Mouse (Mus musculus): ENCODE measurements at regions not wholly inside any gene's neighbourhood (a gene's known extent, or its start where the extent isn't known, plus 50 kb on each side); places are given as distances from the start of the nearest gene placed in this dataset.

- Histone ChIP-seq H3K4me1 (ENCODE audit: control insufficient read depth in 1 of 2, insufficient read depth in 2 of 2) (no peaks in the 10 kb centered on the region), H3K79me2 (replicated peaks; ENCODE audit: control insufficient read depth, extremely low read depth, insufficient read depth, poor library complexity, severe bottlenecking) (no peaks in the 10 kb centered on the region), H3K27me3 (replicated peaks) (no peaks in the 10 kb centered on the region), H3K4me3 (replicated peaks in 1 of 3; ENCODE audit: low read depth in 2 of 3, low read length in 2 of 3, poor library complexity in 1 of 3) (no peak overlapping the region), H3K9me3 (replicated peaks; ENCODE audit: low read length) (no peaks in the 10 kb centered on the region), H3K27ac (ENCODE audit: insufficient read depth, low read depth) (no peak overlapping the region), H3K9ac (ENCODE audit: insufficient read depth, low read depth) (no peak overlapping the region), H3K36me3 (replicated peaks in 1 of 2; ENCODE audit: control insufficient read depth in 1 of 2, insufficient read depth in 1 of 2, low read length in 1 of 2) (no peaks in the 10 kb centered on the region), H3K4me2 (ENCODE audit: insufficient read depth, low read depth, poor library complexity, severe bottlenecking) (no peak overlapping the region)
- no peak for DNase-seq (ENCODE audit: extremely low read depth)
- TF ChIP-seq RAD21 (IDR thresholded peaks at IDR 0.05; ENCODE audit: low read depth, low read length): no peak
- TF ChIP-seq SMC3 (IDR thresholded peaks at IDR 0.05; ENCODE audit: low read depth, low read length): no peak
- TF ChIP-seq TCF12 (IDR thresholded peaks at IDR 0.05; ENCODE audit: low read depth, low read length): no peak
- TF ChIP-seq MXI1 (IDR thresholded peaks at IDR 0.05; ENCODE audit: low read depth, low read length): no peak
- in situ Hi-C loops (cut with MboI; ENCODE audit: low pct_ligation_motif_present, low pct_unique_long_range_greater_than_20kb, low sequenced_read_pairs) (no loop called here), dilution Hi-C loops (cut with MboI; ENCODE audit: extremely low pct_ligation_motif_present, extremely low pct_unique_long_range_greater_than_20kb, low sequenced_read_pairs) (no loop called here)
Measured at GRCm38 (mm10) chr12:90921227-90921626, 183.0 kb upstream of the Dio2 start.

DNA sequence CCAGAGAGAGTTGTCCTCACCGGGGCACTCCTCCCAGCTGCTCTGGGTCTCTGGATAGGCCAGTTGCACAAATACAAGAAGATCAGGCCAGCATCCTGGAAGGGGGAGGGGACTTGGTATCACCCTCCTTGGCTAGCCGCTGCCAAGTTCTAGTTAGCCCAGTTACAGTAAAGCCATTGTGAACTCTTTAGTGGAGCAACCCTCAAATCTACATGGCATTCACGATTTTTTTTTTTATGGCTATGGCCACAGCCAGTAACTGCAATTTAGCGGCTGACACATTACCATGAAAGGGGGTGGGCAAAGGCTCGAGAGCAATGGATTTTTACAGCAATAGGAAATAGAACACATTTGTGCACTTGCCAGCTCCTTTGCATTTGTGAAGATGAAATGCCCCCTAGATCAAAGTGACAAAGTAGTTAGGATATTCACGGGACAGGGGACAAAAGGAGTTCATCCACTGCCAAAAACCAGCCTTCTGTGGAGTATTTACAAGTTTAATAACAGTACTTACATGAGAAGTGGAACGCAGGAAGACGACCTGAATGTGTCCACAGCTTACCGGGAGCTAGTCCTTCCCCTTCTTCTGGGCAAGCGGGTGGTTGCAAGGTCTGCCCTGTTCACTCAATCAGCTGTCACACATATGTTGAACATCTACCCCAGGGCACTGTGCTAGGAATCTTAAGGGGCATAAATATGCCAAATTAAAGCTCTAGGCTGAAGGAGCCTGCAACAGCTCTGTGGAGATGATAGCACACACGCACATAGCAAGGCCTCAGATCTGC, 177.9 kb upstream of the Dio2 start:
- DNase-seq (ENCODE audit: extremely low read depth): no peak
- Histone ChIP-seq H3K79me2 (replicated peaks; ENCODE audit: control insufficient read depth, extremely low read depth, insufficient read depth, poor library complexity, severe bottlenecking) (no peaks in the 10 kb centered on the region), H3K36me3 (replicated peaks in 1 of 2; ENCODE audit: control insufficient read depth in 1 of 2, insufficient read depth in 1 of 2, low read length in 1 of 2) (no peaks in the 10 kb centered on the region), H3K4me2 (ENCODE audit: insufficient read depth, low read depth, poor library complexity, severe bottlenecking) (no peak overlapping the region), H3K4me3 (replicated peaks in 1 of 3; ENCODE audit: low read depth in 2 of 3, low read length in 2 of 3, poor library complexity in 1 of 3) (no peak overlapping the region), H3K9me3 (replicated peaks; ENCODE audit: low read length) (no peaks in the 10 kb centered on the region), H3K27me3 (replicated peaks) (no peaks in the 10 kb centered on the region), H3K4me1 (ENCODE audit: control insufficient read depth in 1 of 2, insufficient read depth in 2 of 2) (no peaks in the 10 kb centered on the region), H3K9ac (ENCODE audit: insufficient read depth, low read depth) (no peak overlapping the region), H3K27ac (ENCODE audit: insufficient read depth, low read depth) (no peak overlapping the region)
- TF ChIP-seq HCFC1 (IDR thresholded peaks at IDR 0.05; ENCODE audit: low read depth, low read length) (no peak), UBTF (IDR thresholded peaks at IDR 0.05; ENCODE audit: low read depth, low read length) (no peak), ZMIZ1 (IDR thresholded peaks at IDR 0.05; ENCODE audit: low read depth, low read length) (no peak), TBP (conservative IDR thresholded peaks at IDR 0.05; ENCODE audit: low read depth, low read length) (no peak), E2F4 (IDR thresholded peaks at IDR 0.05; ENCODE audit: insufficient replicate concordance, low read depth, low read length) (no peak), CHD2 (IDR thresholded peaks at IDR 0.05; ENCODE audit: low read length) (no peak), ZC3H11A (IDR thresholded peaks at IDR 0.05; ENCODE audit: low read depth, low read length) (no peak), KAT2A (IDR thresholded peaks at IDR 0.05; ENCODE audit: insufficient replicate concordance, low read length) (no peak), RCOR1 (conservative IDR thresholded peaks at IDR 0.05; ENCODE audit: low read depth, low read length) (no peak), CTCF (conservative IDR thresholded peaks at IDR 0.05 in 1 of 2, IDR thresholded peaks at IDR 0.05 in 1 of 2; ENCODE audit: low read depth in 2 of 2, low read length in 2 of 2) (no peak), ELF1 (IDR thresholded peaks at IDR 0.05; ENCODE audit: low read depth, low read length) (no peak), BHLHE40 (IDR thresholded peaks at IDR 0.05; ENCODE audit: low read depth, low read length) (no peak), POLR2AphosphoS2 (IDR thresholded peaks at IDR 0.05; ENCODE audit: low read depth, low read length) (no peak), ZKSCAN1 (IDR thresholded peaks at IDR 0.05; ENCODE audit: borderline replicate concordance, low read depth, low read length) (no peak), MYC (IDR thresholded peaks at IDR 0.05; ENCODE audit: low read depth, low read length) (no peak), NELFE (IDR thresholded peaks at IDR 0.05; ENCODE audit: low read depth, low read length) (no peak)
- dilution Hi-C loops (cut with MboI; ENCODE audit: extremely low pct_ligation_motif_present, extremely low pct_unique_long_range_greater_than_20kb, low sequenced_read_pairs): no loop called here
- in situ Hi-C loops (cut with MboI; ENCODE audit: low pct_ligation_motif_present, low pct_unique_long_range_greater_than_20kb, low sequenced_read_pairs): no loop called here
